Mouse (Mus musculus) left cerebral cortex, adult 2 months (tissue): ENCODE data around the gene Chsy1. TPM values are rescaled to one million over a fixed set of nuclear protein-coding genes. Genes with fewer than 3 reads are reported as not detected.
"Not testable (repeated sequence)": the region's sequence is repeated elsewhere in the genome, so short reads cannot be mapped to it uniquely, and the experiment has no call there.

Source experiments
- DNase-seq, 2 experiments: peaks; one replicate each; pipeline ENCODE4 v3.0.0; 2021 to 2022; ENCODE audit warnings: low spot score in 2 of 2, mixed read lengths in 1 of 2; ENCODE audit errors: extremely low spot score in 1 of 2
- H3K27ac ChIP-seq: fragments of 200-600 bp; 2 replicates; pipeline ENCODE4 v1.8.1; 2022
- H3K4me3 ChIP-seq: fragments of 200-600 bp; 2 replicates; pipeline ENCODE4 v1.8.1; 2022
- CTCF ChIP-seq: fragments of 200-600 bp; IDR thresholded peaks from 2 replicates; pipeline ENCODE4 v1.8.1; 2022; ENCODE audit warnings: antibody characterized with exemption, mild to moderate bottlenecking, moderate library complexity
- intact Hi-C: fragments of 180-260 bp; cut with DNase I; formaldehyde crosslinking; loops from one replicate; pipeline ENCODE4 v1.15.1; 2025
- total RNA-seq, 2 experiments: library from RNA; stranded (reverse); gene quantifications; 2 replicates each; pipeline ENCODE4 v1.2.3; 2021

The Chsy1 gene
- total RNA-seq, 2 experiments from 2014 or later: 15.6 to 17.3 TPM

GRCm38 (mm10) chr7:66182075-66182715, 72.9 kb downstream of the Chsy1 start:
- DNase-seq: no peak
- peak; percentile 3; the same call in 1 of the 2 replicates for TF ChIP-seq CTCF
- intact Hi-C loops: no loop called here
- H3K27ac ChIP-seq: no peak overlapping the region
- H3K4me3 ChIP-seq: no peak overlapping the region

GRCm38 (mm10) chr7:66183404-66183803, 74.1 kb downstream of the Chsy1 start:
- no peak overlapping the region for H3K27ac ChIP-seq
- H3K4me3 ChIP-seq: no peak overlapping the region
- DNase-seq: no peak
- TF ChIP-seq CTCF: no peak
- intact Hi-C loops: no loop called here

- Histone ChIP-seq H3K4me3 (no peak overlapping the region), H3K27ac (no peak overlapping the region)
- intact Hi-C loops: no loop called here
- no peak for TF ChIP-seq CTCF
- DNase-seq: no peak
Measured at GRCm38 (mm10) chr7:66184026-66184425, 74.7 kb downstream of the Chsy1 start.

- no peak for TF ChIP-seq CTCF
- no peak for DNase-seq
- no peak overlapping the region for H3K4me3 ChIP-seq
- intact Hi-C loops: no loop called here
- no peak overlapping the region for H3K27ac ChIP-seq
Measured at GRCm38 (mm10) chr7:66185370-66185769, 76.1 kb downstream of the Chsy1 start.

GRCm38 (mm10) chr7:66187581-66188231, 78.4 kb downstream of the Chsy1 start:
- intact Hi-C loops: no loop called here
- no peak for DNase-seq
- no peak for TF ChIP-seq CTCF
- Histone ChIP-seq H3K4me3 (no peak overlapping the region), H3K27ac (no peak overlapping the region)

- DNase-seq, intact Hi-C loops, H3K27ac ChIP-seq: not testable (repeated sequence)
Measured at GRCm38 (mm10) chr7:66190385-66190784, 81.1 kb downstream of the Chsy1 start.

GRCm38 (mm10) chr7:66194511-66194910, 85.2 kb downstream of the Chsy1 start:
- no peak overlapping the region for H3K27ac ChIP-seq
- no peak overlapping the region for H3K4me3 ChIP-seq
- intact Hi-C loops: no loop called here
- no peak for TF ChIP-seq CTCF
- no peak for DNase-seq

More at GRCm38 (mm10) chr7:66190385-66190784, 81.1 kb downstream of the Chsy1 start:
- TF ChIP-seq CTCF: peak; percentile 28
- not testable (repeated sequence) for H3K4me3 ChIP-seq

- intact Hi-C loops: no loop called here
- DNase-seq: no peak
- no peak for TF ChIP-seq CTCF
Measured at GRCm38 (mm10) chr7:66195881-66196280, 86.6 kb downstream of the Chsy1 start.

GRCm38 (mm10) chr7:66196609-66197445, 87.5 kb downstream of the Chsy1 start:
- DNase-seq: no peak
- Histone ChIP-seq H3K27ac (no peak overlapping the region), H3K4me3 (no peak overlapping the region)
- TF ChIP-seq CTCF: no peak
- intact Hi-C loops: no loop called here

More at GRCm38 (mm10) chr7:66195881-66196280, 86.6 kb downstream of the Chsy1 start:
- Histone ChIP-seq H3K4me3 (no peak overlapping the region), H3K27ac (no peak overlapping the region)

- TF ChIP-seq CTCF: no peak
- Histone ChIP-seq H3K4me3 (no peak overlapping the region), H3K27ac (no peak overlapping the region)
- DNase-seq: no peak
- intact Hi-C loops: no loop called here
Measured at GRCm38 (mm10) chr7:66198416-66198815, 89.1 kb downstream of the Chsy1 start.

- no peak for TF ChIP-seq CTCF
- H3K4me3 ChIP-seq: no peak overlapping the region
- peak overlapping the region; percentile 25; the same call in 1 of the 2 replicates for H3K27ac ChIP-seq
- DNase-seq: peak in 1 of 2 experiments; percentile 56
- intact Hi-C loops: no loop called here
Measured at GRCm38 (mm10) chr7:66199391-66199831, 90.1 kb downstream of the Chsy1 start.

- no peak overlapping the region for H3K4me3 ChIP-seq
- no peak overlapping the region for H3K27ac ChIP-seq
- intact Hi-C loops: no loop called here
- DNase-seq: no peak
- no peak for TF ChIP-seq CTCF
Measured at GRCm38 (mm10) chr7:66200383-66200782, 91.1 kb downstream of the Chsy1 start.
